In genomic region chr6:142801687-142802086, GRCm38 (mm10) we compare ENCODE assay signal across 20 mouse cellular contexts. TPM values are rescaled to one million over a fixed set of nuclear protein-coding genes. Genes with fewer than 3 reads are reported as not detected.
"Had no signal": no experiment of that assay in that cellular context is flagged by ENCODE, and none has a peak within 500 bp of the region (broad histone marks: within the 10 kb centered on the region; RNA-seq: fewer than 3 reads in every experiment).

No protein-coding gene starts in this region.

- H3K4me3 ChIP-seq: midbrain, embryonic 10.5 days; midbrain, embryonic 12.5 days; midbrain, embryonic 15.5 days; neural tube, embryonic 12.5 days had no signal

- H3K9ac ChIP-seq: lung, embryonic 14.5 days; midbrain, embryonic 12.5 days; midbrain, embryonic 15.5 days; neural tube, embryonic 12.5 days had no signal

- H3K4me1 ChIP-seq: midbrain, embryonic 15.5 days had no signal

- ATAC-seq: midbrain, embryonic 15.5 days had no signal

- H3K9me3 ChIP-seq: midbrain, embryonic 10.5 days; midbrain, embryonic 12.5 days; midbrain, embryonic 15.5 days; neural tube, embryonic 12.5 days had no signal

- H3K27ac ChIP-seq: midbrain, embryonic 10.5 days; midbrain, embryonic 12.5 days; midbrain, embryonic 15.5 days; neural tube, embryonic 12.5 days had no signal

- DNase-seq: lung, adult 18-20 months; lung, embryonic 14.5 days; lung, postnatal 10 days; lung, postnatal 4 days; right cerebral cortex, postnatal 14 days; spleen, adult 18-20 months; thymus, adult 18-20 months; thymus, postnatal 14 days; thymus, postnatal 36 days had no signal

- H3K27me3 ChIP-seq: midbrain, embryonic 15.5 days; neural tube, embryonic 12.5 days had no signal

- H3K36me3 ChIP-seq: midbrain, embryonic 10.5 days; midbrain, embryonic 12.5 days; midbrain, embryonic 15.5 days; neural tube, embryonic 12.5 days had no signal

- H3K4me2 ChIP-seq: lung, embryonic 14.5 days; midbrain, embryonic 12.5 days; midbrain, embryonic 15.5 days; neural tube, embryonic 12.5 days had no signal

RNA-seq across cellular contexts. Expression of gene Sult6b2, which starts 2.6 kb away (rescaled TPM):
- total RNA-seq: megakaryocyte, adult 5-6 weeks; megakaryocyte-erythroid progenitor cell, adult 5-6 weeks; midbrain, postnatal 0 days; monocyte, adult 5-6 weeks; neutrophil, adult 5-6 weeks had no signal
- polyA plus RNA-seq: lung, embryonic 14.5 days; lung, embryonic 16.5 days; midbrain, embryonic 10.5 days; midbrain, embryonic 12.5 days; stomach, embryonic 14.5 days had no signal
